Mouse (Mus musculus) neutrophil, adult 5-6 weeks (primary cell): ENCODE results near the gene Cacnb4. TPM values are rescaled to one million over a fixed set of nuclear protein-coding genes. Genes with fewer than 3 reads are reported as not detected.

Experiments used
- ATAC-seq: fragments of 151-379, 151-347 bp; 2 replicates; pipeline ENCODE4 v1.8.0; 2017; ENCODE audit warnings: mild to moderate bottlenecking, moderate TSS enrichment; ENCODE audit not compliant: insufficient number of reproducible peaks, poor library complexity, low FRiP score, severe bottlenecking; ENCODE audit errors: extremely low read depth
- total RNA-seq: library from RNA; stranded (forward); fragments of 200-1000 nt; gene quantifications from 2 replicates; pipeline ENCODE4 v1.2.3, GENCODE M21; 2017

Cacnb4 gene
- under 0.01 and 0.12 TPM in 2 replicates for total RNA-seq

GRCm38 (mm10) chr2:52676023-52676912 is at the start of gene Cacnb4:
Gene Cacnb4, minus strand, starts transcription at chr2:52676831.
- ATAC-seq = no peak

GRCm38 (mm10) chr2:52720231-52721025 is 43.8 kb upstream of the Cacnb4 start:
- no peak for ATAC-seq

GRCm38 (mm10) chr2:52717076-52717475 is 40.4 kb upstream of the Cacnb4 start:
- ATAC-seq = no peak

DNA sequence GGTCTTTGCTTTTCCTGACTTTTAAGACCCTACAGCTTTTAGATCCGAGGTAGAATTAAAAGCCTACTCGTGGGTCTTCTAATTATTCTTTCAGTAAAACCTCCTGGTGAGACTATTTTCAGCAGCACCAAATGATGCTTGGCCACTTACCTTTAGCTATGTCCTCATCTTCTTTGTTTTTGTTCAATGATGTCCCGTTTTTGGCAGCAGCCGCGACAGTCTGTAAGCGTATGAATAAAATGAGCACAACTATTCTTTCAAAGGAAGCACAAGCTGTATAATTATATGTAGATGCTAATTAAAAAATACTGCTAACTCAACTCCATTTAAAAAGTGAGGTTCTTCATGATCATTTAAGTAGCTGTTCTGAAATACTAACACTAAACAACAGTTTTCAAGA is 38.9 kb upstream of the Cacnb4 start:
- no peak for ATAC-seq

GRCm38 (mm10) chr2:52714111-52714510 is 37.5 kb upstream of the Cacnb4 start:
- ATAC-seq = no peak

DNA sequence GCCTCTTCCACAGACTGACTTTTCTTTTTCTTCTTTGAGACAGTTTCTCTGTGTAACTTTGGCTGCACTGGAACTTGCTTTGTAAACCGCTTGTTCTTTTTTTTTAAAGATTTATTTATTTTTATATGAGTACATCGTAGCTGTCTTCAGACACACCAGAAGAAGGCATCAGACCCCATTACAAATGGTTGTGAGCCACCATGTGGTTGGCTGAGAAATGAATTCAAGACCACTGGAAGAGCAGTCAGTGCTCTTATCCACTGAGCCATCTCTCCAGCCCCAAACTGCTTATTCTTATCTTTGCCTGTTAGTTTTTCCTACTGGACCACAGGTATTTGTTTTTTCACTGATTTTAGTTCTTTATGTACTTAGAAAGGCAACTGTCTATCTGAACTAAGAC is 34.2 kb upstream of the Cacnb4 start:
- ATAC-seq = no peak

GRCm38 (mm10) chr2:52709417-52709816 is 32.8 kb upstream of the Cacnb4 start:
- no peak for ATAC-seq

DNA sequence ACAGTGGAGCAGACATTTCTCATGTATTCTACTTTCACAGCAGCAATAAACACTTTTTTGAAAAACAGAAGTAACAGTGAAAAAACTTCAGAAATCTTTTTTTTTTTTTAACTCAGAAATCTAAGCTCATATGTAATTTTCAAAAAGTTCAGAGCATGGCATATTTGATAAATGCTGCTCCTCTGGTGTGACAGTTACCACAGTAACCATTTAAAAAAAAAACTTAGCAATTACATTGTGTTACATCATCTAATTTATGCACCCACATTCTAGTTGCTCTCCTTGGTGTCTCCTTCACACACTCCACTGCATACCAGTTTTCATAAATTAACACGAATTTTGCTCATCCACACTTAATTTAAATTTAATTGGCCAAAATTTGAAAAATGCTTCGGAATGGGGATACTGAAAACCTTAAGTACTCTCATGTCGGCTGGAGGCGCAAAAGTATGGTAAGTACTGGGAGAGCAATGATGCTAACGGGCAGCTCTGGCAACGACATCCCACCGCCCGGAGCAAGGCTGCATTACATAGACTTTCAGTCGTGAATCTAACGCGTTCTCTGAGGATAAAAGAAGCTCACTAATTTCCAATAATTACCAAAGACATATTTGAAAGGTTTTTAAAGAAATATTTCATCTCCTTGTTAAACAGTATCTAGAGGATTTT is 24.9 kb upstream of the Cacnb4 start:
- no peak for ATAC-seq

- no peak for ATAC-seq
These were observed 23.7 kb upstream of the Cacnb4 start for GRCm38 (mm10) chr2:52700352-52700751.

- ATAC-seq = no peak
These were observed 18.0 kb upstream of the Cacnb4 start for GRCm38 (mm10) chr2:52694604-52695003.

- no peak for ATAC-seq
These were observed 15.1 kb upstream of the Cacnb4 start for GRCm38 (mm10) chr2:52691745-52692144.

DNA sequence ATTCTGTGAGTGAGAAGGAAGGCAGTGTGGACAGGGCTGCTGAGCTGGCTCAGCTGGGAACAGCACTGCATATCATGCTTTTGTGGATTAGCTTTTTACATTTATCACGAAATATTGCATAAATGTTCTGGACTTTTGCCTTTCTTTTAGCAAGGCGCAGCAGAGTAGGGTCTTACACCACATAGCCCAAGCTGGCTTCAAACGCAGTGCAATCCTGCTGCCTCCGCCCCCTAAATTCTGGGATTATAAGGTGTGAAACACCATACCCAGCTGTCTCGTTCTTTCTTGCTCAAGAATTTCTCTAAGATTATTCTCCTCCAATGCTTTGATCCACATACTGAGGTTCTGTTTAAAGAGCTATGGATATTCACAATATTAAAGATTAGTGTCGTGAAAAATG is 10.0 kb upstream of the Cacnb4 start:
- no peak for ATAC-seq

GRCm38 (mm10) chr2:52677589-52677988 is 958 bp upstream of the Cacnb4 start:
- no peak for ATAC-seq

DNA sequence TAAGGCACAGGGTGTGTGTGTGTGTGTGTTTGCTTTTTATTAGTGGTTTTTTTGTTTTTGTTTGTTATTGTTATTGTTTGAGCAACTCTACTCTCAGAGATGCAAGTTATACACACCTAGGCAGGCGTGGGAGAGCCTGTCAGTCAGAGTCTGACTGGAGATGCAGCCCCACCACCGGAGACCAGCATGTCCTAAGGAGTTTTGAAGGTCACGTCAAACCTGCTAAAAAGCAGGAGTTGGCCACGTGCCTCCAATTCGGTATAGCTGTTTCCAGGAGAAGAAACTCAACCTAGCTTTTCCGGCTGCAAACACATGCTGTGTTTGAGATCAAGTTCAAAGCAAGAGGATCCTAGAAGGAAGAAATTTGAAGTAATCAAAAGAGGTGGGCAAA is 277 bp upstream of the Cacnb4 start:
- ATAC-seq = no peak

- no peak for ATAC-seq
These were observed 1.2 kb downstream of the Cacnb4 start for GRCm38 (mm10) chr2:52675278-52675987.

- ATAC-seq = no peak
These were observed 1.7 kb downstream of the Cacnb4 start for GRCm38 (mm10) chr2:52674886-52675277.

- no peak for ATAC-seq
These were observed 3.5 kb downstream of the Cacnb4 start for GRCm38 (mm10) chr2:52673172-52673571.

GRCm38 (mm10) chr2:52670733-52671132 is 5.9 kb downstream of the Cacnb4 start:
- ATAC-seq = no peak

- ATAC-seq = no peak
These were observed 8.2 kb downstream of the Cacnb4 start for GRCm38 (mm10) chr2:52668480-52668879.
